Mouse (Mus musculus): Measurements from ENCODE around the gene Nedd4.

Gene Nedd4

DNA sequence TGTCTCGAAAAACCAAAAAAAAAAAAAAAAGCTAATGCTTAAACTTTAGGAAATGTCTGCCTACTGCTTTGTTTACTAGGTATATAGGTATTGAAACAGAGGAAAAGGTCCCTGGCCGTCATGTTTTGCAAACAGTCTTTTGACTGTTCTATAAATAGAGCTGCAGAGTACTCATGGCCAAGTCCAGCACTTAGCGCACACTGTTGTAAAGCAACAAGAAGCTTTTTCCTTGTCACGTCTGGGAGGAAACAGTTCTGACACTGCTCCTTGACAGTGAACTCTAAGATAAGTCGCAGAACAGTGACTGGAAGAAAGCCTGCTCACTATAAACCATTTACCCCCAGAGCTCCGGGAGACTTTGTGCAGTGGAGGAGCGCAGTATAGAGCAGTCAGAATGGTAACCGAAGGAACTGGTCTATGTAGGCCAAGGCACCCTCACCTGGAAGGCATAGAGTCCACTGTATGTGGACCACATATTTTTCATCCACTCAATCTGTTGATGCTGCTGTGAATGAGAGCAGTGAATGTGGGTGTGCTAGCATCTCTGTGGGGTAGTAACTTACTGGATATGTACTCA lies 19.6 kb downstream of the Nedd4 start:
- WGBS = 64% methylated on average over 8 of the region's 8 CpGs

DNA sequence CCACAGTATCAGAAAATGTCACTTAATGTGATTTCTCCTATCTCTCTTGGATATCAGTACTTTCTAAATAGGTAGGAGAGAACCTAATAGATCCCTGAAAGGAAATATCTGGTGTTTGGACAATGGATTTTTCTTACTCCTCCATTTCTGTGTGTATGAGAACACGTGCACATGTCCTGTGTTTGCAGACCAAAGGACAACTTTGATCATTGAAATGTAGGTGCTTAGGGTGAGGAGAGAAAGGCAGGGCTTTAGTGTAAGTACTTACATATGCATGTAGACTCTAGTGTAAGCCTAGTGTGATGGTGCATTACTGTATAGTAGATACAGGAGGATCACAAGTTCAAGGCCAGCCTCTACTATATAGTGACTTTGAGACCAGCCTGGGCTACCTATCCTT lies 21.1 kb downstream of the Nedd4 start:
- 86% methylated on average over 1 of the region's 1 CpGs for WGBS

DNA sequence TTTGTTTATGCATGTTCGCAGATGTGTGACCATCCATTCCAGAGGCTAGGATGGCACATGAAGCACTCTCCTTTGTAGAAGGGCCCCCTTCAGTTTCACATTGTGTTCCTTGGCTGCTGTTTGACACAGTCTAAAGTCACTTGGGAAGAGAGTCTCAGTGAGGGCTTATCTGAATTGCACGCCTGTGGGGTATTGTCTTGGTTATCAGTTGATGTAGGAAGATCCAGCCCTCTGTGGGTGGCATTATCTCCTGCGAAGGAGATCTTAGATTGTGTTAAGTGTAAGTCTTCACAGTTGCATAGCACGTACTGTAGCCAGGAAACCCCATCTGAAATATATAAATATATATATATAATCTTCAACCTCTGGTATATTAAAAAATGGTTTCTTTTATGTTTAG lies 23.1 kb downstream of the Nedd4 start:
- WGBS = 68% methylated on average over 4 of the region's 4 CpGs

- 58% methylated on average over 4 of the region's 4 CpGs for WGBS
These were observed 24.4 kb downstream of the Nedd4 start for GRCm38 (mm10) chr9:72686506-72686905.

DNA sequence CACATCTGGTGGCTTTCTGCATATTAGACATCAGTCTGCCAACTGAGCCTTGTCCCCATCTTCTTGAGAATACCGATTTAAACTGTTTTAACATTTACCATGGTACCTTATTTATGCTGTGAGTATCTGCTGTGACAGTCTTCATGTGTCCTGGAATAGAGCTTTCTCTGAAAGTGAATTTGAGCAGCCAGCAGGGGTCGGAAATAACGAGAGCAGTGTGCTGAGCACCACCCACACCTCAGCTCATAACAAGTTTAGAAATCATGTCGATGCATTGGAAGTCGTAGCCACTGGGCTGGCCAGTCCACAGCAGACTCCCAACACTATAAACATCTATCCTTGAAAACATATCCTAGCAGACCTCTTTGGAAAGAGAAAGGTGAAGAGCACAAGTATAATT lies 27.4 kb downstream of the Nedd4 start:
- whole genome bisulfite sequencing = 20% methylated on average over 5 of the region's 5 CpGs

DNA sequence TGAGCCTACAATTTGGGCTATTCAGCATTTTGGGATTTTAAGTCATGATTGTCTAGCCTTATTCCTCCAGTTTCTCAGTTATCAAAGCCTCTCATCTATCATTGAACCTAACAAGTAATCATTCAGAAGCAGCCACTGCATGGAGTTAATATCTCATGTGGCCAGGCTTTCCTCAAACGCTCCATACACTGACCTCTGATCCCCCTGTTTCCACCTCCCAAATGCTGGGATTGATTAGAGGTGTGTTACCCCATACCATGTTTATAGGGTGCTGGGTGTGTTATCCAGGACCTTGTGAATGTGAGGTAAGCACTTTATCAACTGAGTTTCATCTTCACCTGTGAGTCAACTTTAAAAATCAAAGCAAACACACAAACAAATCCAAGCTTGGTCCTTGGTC lies 28.7 kb downstream of the Nedd4 start:
- WGBS = 59% methylated on average over 1 of the region's 1 CpGs

DNA sequence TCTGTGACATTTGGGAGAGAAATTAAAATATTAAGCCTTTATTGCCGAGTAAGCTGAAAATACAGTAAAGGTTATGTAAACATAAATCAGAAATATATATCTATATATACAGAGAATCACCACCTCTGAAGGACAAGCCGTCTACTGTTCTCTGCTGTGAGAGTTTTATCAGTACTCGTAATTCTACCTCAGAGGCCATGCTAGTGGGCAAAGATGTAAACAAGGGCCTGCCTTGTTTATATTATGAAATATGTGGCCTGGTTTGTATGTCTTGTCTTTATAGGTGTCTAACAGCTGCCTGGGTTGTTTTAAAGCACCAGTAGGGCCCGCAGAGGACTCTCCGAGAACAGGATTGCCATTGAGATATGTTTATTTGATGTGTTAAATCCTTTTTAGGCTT lies 29.8 kb downstream of the Nedd4 start:
- WGBS = 53% methylated on average over 5 of the region's 5 CpGs

GRCm38 (mm10) chr9:72693081-72693696 lies 31.0 kb downstream of the Nedd4 start:
- 22% methylated on average over 24 of the region's 24 CpGs for WGBS

DNA sequence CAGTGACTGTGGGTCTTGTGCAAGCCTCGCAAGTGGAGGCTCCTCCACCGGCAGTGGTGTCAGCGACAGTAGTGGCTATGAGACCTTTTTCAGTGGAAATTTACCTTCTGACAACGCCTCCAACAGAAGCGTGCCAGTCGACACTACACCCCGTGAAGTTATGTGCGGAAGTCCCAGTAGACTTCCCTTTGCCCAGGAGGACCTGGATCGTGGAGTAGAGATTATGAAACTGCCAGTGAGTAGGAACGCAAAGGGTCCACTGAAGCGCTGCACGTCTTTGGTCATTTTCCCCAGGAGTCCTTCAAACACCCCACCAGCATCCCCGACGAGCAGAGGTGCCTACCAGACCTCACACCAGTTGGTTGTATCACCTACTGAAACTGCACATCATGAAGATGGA lies 31.7 kb downstream of the Nedd4 start:
- 75% methylated on average over 14 of the region's 14 CpGs for WGBS

DNA sequence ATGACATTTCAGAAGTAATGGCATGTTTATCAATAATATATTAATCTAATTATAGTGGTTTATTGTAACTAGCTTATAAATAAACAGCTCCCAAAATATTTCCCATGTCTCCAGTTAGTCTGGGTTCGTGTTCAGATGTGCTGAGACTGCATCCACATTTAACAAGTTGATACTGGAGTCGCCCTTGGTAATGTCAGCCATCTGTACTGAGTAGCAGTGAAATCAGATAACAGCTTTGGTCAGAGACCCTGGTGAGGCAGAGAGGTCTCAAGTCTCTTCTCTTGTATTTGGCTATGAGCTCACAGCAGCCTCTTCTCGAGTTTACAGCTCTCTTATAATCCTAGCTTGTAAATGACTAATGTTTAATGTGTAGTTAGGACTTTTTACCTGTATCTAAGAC lies 34.4 kb downstream of the Nedd4 start:
- WGBS = 35% methylated on average over 3 of the region's 3 CpGs

- WGBS = 69% methylated on average over 4 of the region's 4 CpGs
These were observed 35.6 kb downstream of the Nedd4 start for GRCm38 (mm10) chr9:72697779-72698178.

- 22% methylated on average over 3 of the region's 3 CpGs for WGBS
These were observed 37.6 kb downstream of the Nedd4 start for GRCm38 (mm10) chr9:72699702-72700101.

GRCm38 (mm10) chr9:72701441-72701840 lies 39.3 kb downstream of the Nedd4 start:
- WGBS = 64% methylated on average over 8 of the region's 8 CpGs

DNA sequence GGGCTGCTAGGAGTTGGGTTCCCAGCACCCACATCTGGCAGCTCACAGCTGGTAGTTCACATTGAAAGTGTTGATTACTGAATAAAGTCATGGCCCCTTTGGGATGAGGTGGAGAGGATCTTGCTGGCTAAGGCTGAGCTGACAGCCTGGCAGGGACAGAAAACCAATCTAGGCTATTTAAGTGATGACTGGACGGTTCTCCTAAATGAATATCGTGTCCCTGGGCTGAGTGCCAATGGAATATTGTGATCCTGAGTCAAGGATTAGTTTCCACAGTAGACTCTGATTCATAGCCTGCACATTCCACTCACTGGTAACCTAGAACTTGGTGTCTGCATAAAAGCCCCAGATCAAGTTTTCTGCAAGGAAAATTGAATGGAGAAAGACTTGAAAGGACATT lies 39.9 kb downstream of the Nedd4 start:
- 24% methylated on average over 2 of the region's 2 CpGs for WGBS

DNA sequence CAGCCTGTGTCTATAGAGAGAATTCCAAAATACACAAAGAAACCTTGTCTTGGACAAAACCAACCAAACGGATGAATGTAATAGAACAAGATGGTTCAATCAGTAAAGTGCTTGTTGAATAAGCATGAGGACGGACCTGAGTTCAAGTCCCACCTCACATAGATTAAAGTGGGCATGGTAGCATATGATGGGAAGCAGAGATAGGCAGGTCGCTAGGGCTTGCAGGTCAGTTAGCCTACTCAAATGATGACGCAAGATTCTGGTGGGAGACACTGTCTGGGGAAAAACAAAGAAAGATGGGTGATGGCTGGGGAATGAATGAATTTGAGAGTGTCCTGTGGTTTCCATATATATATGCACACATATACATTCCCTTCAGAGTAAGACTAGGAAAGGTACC lies 41.0 kb downstream of the Nedd4 start:
- WGBS = 86% methylated on average over 4 of the region's 4 CpGs

GRCm38 (mm10) chr9:72703754-72704153 lies 41.6 kb downstream of the Nedd4 start:
- WGBS = 56% methylated on average over 6 of the region's 6 CpGs

- WGBS = 84% methylated on average over 2 of the region's 2 CpGs
These were observed 43.1 kb downstream of the Nedd4 start for GRCm38 (mm10) chr9:72705270-72705669.

DNA sequence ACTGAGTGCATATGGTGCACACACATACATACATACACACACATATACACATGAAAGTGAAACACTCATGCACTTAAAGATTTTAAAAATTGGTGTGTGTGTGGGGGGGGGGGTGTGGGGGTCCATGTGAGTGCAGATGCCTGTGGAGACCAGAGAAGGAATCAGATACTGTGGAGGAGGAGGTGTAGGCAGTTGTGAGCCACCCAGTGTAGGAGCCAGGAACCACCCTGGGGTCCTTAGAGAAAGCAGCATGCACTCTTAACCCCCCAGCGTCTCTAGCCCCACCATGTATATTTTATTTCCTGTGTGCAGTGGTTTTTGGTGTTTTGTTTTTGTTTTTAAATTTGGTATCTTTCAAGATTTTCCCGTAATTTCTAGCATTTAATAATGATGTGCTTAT lies 45.9 kb downstream of the Nedd4 start:
- WGBS = 82% methylated on average over 2 of the region's 2 CpGs

DNA sequence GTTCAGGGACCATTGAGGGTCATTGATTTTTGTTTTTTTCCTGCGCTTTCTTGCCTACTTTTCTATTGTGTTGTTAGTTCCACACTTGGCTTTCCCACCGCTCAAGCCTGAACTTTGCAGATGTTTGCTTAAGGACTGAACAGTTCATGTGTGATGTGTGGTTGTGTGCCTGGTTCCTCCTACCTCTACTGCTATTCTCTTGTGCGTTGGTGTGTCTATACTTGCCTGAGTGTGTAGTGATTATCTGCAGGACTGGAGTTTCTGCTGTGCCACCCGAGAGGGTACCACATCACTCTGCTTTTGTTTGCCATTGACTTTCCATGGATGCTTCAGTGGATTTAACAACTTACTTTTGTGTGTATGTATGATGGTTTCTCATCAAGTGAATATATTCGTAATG lies 46.5 kb downstream of the Nedd4 start:
- 78% methylated on average over 5 of the region's 5 CpGs for WGBS

- WGBS = 56% methylated on average over 5 of the region's 5 CpGs
These were observed 47.9 kb downstream of the Nedd4 start for GRCm38 (mm10) chr9:72710060-72710459.

- 57% methylated on average over 4 of the region's 4 CpGs for WGBS
These were observed 52.8 kb downstream of the Nedd4 start for GRCm38 (mm10) chr9:72714945-72715344.

DNA sequence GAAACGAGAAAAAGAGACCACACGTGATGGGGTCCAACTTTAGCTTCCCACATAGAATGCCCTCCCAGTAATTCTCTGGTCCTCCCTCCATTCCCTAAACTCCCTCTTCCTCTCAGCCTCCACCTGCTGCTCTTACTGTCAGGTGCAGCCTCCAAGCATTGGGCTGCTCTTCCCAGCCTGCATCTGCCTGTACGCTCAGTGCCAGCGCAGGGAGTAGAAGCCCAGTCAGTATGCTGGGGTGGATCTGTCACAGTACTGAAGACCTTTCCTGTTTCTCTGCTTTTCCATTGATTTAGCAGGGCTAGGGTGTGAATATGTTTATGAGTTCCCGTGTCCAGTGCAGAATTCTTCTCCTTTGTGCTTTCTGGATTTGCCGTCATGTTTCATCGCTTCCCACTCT lies 54.1 kb downstream of the Nedd4 start:
- WGBS = 76% methylated on average over 7 of the region's 7 CpGs

DNA sequence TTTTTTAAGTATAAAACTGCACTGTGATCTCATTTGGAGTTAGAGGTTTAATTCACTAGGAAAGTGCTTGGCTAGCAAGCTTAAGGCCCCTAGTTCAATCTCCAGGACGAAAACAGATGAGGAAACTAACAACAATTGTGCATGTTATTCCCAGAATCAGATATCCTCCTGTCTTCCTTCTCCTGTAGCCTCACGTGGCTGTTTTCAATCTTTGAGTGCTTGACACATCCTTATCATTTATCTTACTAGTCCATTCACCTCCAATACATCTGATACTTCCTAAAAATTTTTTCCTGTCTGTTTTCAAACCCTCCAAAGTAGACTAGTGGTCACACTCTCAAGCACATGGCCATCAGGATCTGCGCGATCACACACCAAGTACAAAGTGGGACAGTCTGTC lies 57.0 kb downstream of the Nedd4 start:
- 91% methylated on average over 4 of the region's 4 CpGs for WGBS

- 81% methylated on average over 14 of the region's 14 CpGs for WGBS
These were observed 59.1 kb downstream of the Nedd4 start for GRCm38 (mm10) chr9:72721221-72721620.
